ENCODE assay signal across 8 mouse cellular contexts in genomic region chr12:21136462-21136751, GRCm38 (mm10).
DNase-seq lines count a peak whose midpoint lies in the region; ATAC-seq and TF ChIP-seq lines count a peak whose summit lies in the region.

No protein-coding gene starts in this region.

- no peaks in the 10 kb centered on the region for H3K9me3 ChIP-seq in intestine, embryonic 16.5 days (ENCODE audit: control insufficient read depth, low read length)
- no peaks in the 10 kb centered on the region for H3K9me3 ChIP-seq in stomach, embryonic 15.5 days

- no peaks in the 10 kb centered on the region for H3K4me1 ChIP-seq in testis, adult 2 months (ENCODE audit: control insufficient read depth, insufficient read depth, low read length)
- peaks cover 60% of the 10 kb centered on the region for H3K4me1 ChIP-seq in intestine, embryonic 16.5 days (ENCODE audit: control insufficient read depth, insufficient read depth, low read length)
- peaks cover 41% of the 10 kb centered on the region for H3K4me1 ChIP-seq in stomach, embryonic 15.5 days

- no peak for TF ChIP-seq POLR2A in testis, adult 2 months (IDR thresholded peaks at IDR 0.05; ENCODE audit: control insufficient read depth, low read depth, low read length)

- peak overlapping the region; percentile 70 for H3K27ac ChIP-seq in gastrocnemius, adult 2 months
- H3K27ac ChIP-seq in testis, adult 2 months (ENCODE audit: control insufficient read depth, insufficient read depth, low read depth, low read length) = peak overlapping the region; percentile 16; the same call in 1 of the 2 replicates
- peak overlapping the region; percentile 88 for H3K27ac ChIP-seq in intestine, embryonic 16.5 days (ENCODE audit: low read length)
- peak overlapping the region; percentile 78; the same call in 1 of the 2 replicates for H3K27ac ChIP-seq in stomach, embryonic 15.5 days

- no peaks in the 10 kb centered on the region for H3K36me3 ChIP-seq in testis, adult 2 months (ENCODE audit: control insufficient read depth, insufficient read depth, low read length)
- H3K36me3 ChIP-seq in intestine, embryonic 16.5 days (ENCODE audit: control insufficient read depth, insufficient read depth, low read length) = no peaks in the 10 kb centered on the region
- no peaks in the 10 kb centered on the region for H3K36me3 ChIP-seq in stomach, embryonic 15.5 days

- ATAC-seq in intestine, embryonic 16.5 days = peak; percentile 22
- ATAC-seq in stomach, embryonic 15.5 days (ENCODE audit: insufficient read depth, low FRiP score, low read depth) = no peak
- no peak for ATAC-seq in erythroblast, adult 5-6 weeks (replicated peaks; ENCODE audit: low FRiP score, poor library complexity, severe bottlenecking)

- no peak overlapping the region for H3K4me2 ChIP-seq in intestine, embryonic 16.5 days (ENCODE audit: low read depth, low read length)
- no peak overlapping the region for H3K4me2 ChIP-seq in stomach, embryonic 15.5 days

- intact Hi-C loops in gastrocnemius, adult 2 months (cut with DNase I) = no loop called here
- intact Hi-C loops in gastrocnemius, postnatal 14 days (cut with DNase I; ENCODE audit: low total_unique reads) = no loop called here

- DNase-seq in gastrocnemius, adult 2 months = peak; percentile 40
- no peak for DNase-seq in gastrocnemius, postnatal 14 days
- DNase-seq in testis, postnatal 14 days (ENCODE audit: low spot score) = no peak
- DNase-seq in right cerebral cortex, postnatal 14 days = no peak

- WGBS in intestine, embryonic 16.5 days = 51% methylated on average over 2 of the region's 2 CpGs
- WGBS in stomach, embryonic 15.5 days = 70% methylated on average over 2 of the region's 2 CpGs

- peak overlapping the region; percentile 28; the same call in 1 of the 2 replicates for H3K9ac ChIP-seq in intestine, embryonic 16.5 days (ENCODE audit: low read depth, low read length)
- H3K9ac ChIP-seq in stomach, embryonic 15.5 days = no peak overlapping the region

- no peak for TF ChIP-seq CTCF in gastrocnemius, adult 2 months (IDR thresholded peaks at IDR 0.05)
- TF ChIP-seq CTCF in testis, adult 2 months (IDR thresholded peaks at IDR 0.05; ENCODE audit: control insufficient read depth, insufficient read depth, insufficient replicate concordance, low read depth, low read length) = no peak

- no peaks in the 10 kb centered on the region for H3K27me3 ChIP-seq in testis, adult 2 months (ENCODE audit: control insufficient read depth, insufficient read depth, low read length)
- no peaks in the 10 kb centered on the region for H3K27me3 ChIP-seq in intestine, embryonic 16.5 days (replicated peaks; ENCODE audit: control insufficient read depth, insufficient read depth, low read length)
- H3K27me3 ChIP-seq in stomach, embryonic 15.5 days (replicated peaks) = no peaks in the 10 kb centered on the region

- no peak overlapping the region for H3K4me3 ChIP-seq in gastrocnemius, adult 2 months
- no peak overlapping the region for H3K4me3 ChIP-seq in testis, adult 2 months (ENCODE audit: control insufficient read depth, low read depth, low read length)
- no peak overlapping the region for H3K4me3 ChIP-seq in intestine, embryonic 16.5 days (ENCODE audit: low read length)
- no peak overlapping the region for H3K4me3 ChIP-seq in stomach, embryonic 15.5 days (replicated peaks)

Comparison
In these comparisons a context has a peak if more than half of its experiments do, and no peak if none do; other contexts are left out.
1. H3K27ac ChIP-seq: peak in every context shown above with its lines; median percentile 88 in intestine, embryonic 16.5 days; 78 in stomach, embryonic 15.5 days; 70 in gastrocnemius, adult 2 months; 16 in testis, adult 2 months.